Mouse (Mus musculus) embryonic fibroblast, embryonic 13.5 days (primary cell): ENCODE data around the gene Ssu72. TPM values are rescaled to one million over a fixed set of nuclear protein-coding genes. Genes with fewer than 3 reads are reported as not detected.
A peak's percentile ranks its signal among the peaks of the same experiment; 100 is the strongest.

ENCODE experiments used
- H3K27ac ChIP-seq: 2 replicates; pipeline ENCODE4 v1.5.1; 2012; ENCODE audit warnings: low read length, control low read depth, inconsistent platforms; ENCODE audit not compliant: insufficient read depth
- H3K4me1 ChIP-seq: 2 replicates; pipeline ENCODE4 v1.6.1; 2011; ENCODE audit warnings: low read length; ENCODE audit not compliant: control insufficient read depth, insufficient read depth
- H3K4me3 ChIP-seq: 2 replicates; pipeline ENCODE4 v1.5.1; 2011; ENCODE audit warnings: mild to moderate bottlenecking, control low read depth, low read length; ENCODE audit not compliant: insufficient read depth
- CTCF ChIP-seq: IDR thresholded peaks from 2 replicates; pipeline ENCODE4 v1.5.1; 2011; ENCODE audit warnings: mild to moderate bottlenecking, control low read depth, low read length, moderate library complexity, borderline replicate concordance; ENCODE audit not compliant: insufficient read depth
- POLR2A ChIP-seq: IDR thresholded peaks from 2 replicates; pipeline ENCODE4 v1.6.1; 2011; ENCODE audit warnings: low read depth, mild to moderate bottlenecking, control low read depth, low read length, moderate library complexity
- polyA plus RNA-seq: library from polyadenylated mRNA; stranded (reverse); fragments of >200 nt; gene quantifications from 2 replicates; pipeline ENCODE4 v1.2.4, GENCODE M21; 2011; ENCODE audit warnings: low read depth; ENCODE audit not compliant: missing spikeins, insufficient read length

Ssu72 gene
- polyA plus RNA-seq, 1 experiment, result 101 TPM

- H3K27ac ChIP-seq, result no peak overlapping the region
- H3K4me3 ChIP-seq, result no peak overlapping the region
- H3K4me1 ChIP-seq, result no peaks in the 10 kb centered on the region
- no peak for TF ChIP-seq CTCF
- no peak for TF ChIP-seq POLR2A
Measured at GRCm38 (mm10) chr4:155690571-155691375, 13.8 kb upstream of the Ssu72 start.

GRCm38 (mm10) chr4:155692421-155692820 lies 12.2 kb upstream of the Ssu72 start:
- no peak overlapping the region for H3K27ac ChIP-seq
- H3K4me3 ChIP-seq, result no peak overlapping the region
- H3K4me1 ChIP-seq, result peaks cover 12% of the 10 kb centered on the region
- TF ChIP-seq POLR2A (no peak), CTCF (no peak)

GRCm38 (mm10) chr4:155694111-155694481 lies 10.5 kb upstream of the Ssu72 start, which contains the start of gene Fndc10:
Gene Fndc10, plus strand, starts transcription at chr4:155694342.
- Histone ChIP-seq H3K4me1 (peaks cover 17% of the 10 kb centered on the region), H3K27ac (peak within 1 kb of the TSS; percentile 1), H3K4me3 (peak within 1 kb of the TSS; percentile 37)
- no peak for TF ChIP-seq CTCF
- TF ChIP-seq POLR2A, result peak; percentile 47; the same call in 1 of the 2 replicates

- Histone ChIP-seq H3K27ac (peak overlapping the region; percentile 1), H3K4me1 (peaks cover 17% of the 10 kb centered on the region), H3K4me3 (peak overlapping the region; percentile 37)
- TF ChIP-seq CTCF (peak; percentile 23; the same call in 1 of the 2 replicates), POLR2A (peak; percentile 59)
Measured at GRCm38 (mm10) chr4:155694482-155695401, 9.9 kb upstream of the Ssu72 start.

- Histone ChIP-seq H3K4me1 (peaks cover 17% of the 10 kb centered on the region), H3K4me3 (no peak overlapping the region), H3K27ac (no peak overlapping the region)
- TF ChIP-seq POLR2A (no peak), CTCF (no peak)
Measured at GRCm38 (mm10) chr4:155695531-155696062, 9.0 kb upstream of the Ssu72 start.

- Histone ChIP-seq H3K4me1 (peaks cover 17% of the 10 kb centered on the region), H3K27ac (peak overlapping the region; percentile 71), H3K4me3 (no peak overlapping the region)
- no peak for TF ChIP-seq CTCF
- peak; percentile 49; the same call in 1 of the 2 replicates for TF ChIP-seq POLR2A
Measured at GRCm38 (mm10) chr4:155696261-155697255, 8.0 kb upstream of the Ssu72 start.

- peaks cover 17% of the 10 kb centered on the region for H3K4me1 ChIP-seq
- no peak overlapping the region for H3K4me3 ChIP-seq
- TF ChIP-seq CTCF (no peak), POLR2A (no peak)
- H3K27ac ChIP-seq, result no peak overlapping the region
Measured at GRCm38 (mm10) chr4:155700425-155700824, 4.2 kb upstream of the Ssu72 start.

GRCm38 (mm10) chr4:155703425-155703929 lies 1.1 kb upstream of the Ssu72 start:
- Histone ChIP-seq H3K27ac (no peak overlapping the region), H3K4me1 (no peaks in the 10 kb centered on the region), H3K4me3 (no peak overlapping the region)
- no peak for TF ChIP-seq CTCF
- no peak for TF ChIP-seq POLR2A

GRCm38 (mm10) chr4:155705592-155705929 lies 961 bp downstream of the Ssu72 start:
- peak overlapping the region; percentile 94 for H3K27ac ChIP-seq
- TF ChIP-seq CTCF, result no peak
- TF ChIP-seq POLR2A, result no peak
- H3K4me1 ChIP-seq, result no peaks in the 10 kb centered on the region
- peak overlapping the region; percentile 83 for H3K4me3 ChIP-seq
